Mouse (Mus musculus) brown adipose tissue, adult 24 weeks (tissue): ENCODE data around the gene Thrsp. TPM values are rescaled to one million over a fixed set of nuclear protein-coding genes. Genes with fewer than 3 reads are reported as not detected.

Experiments
- H3K27ac ChIP-seq: fragments of 200-500 bp; replicated peaks from 2 replicates; pipeline ENCODE4 v1.5.1; 2012; ENCODE audit warnings: low read depth, mild to moderate bottlenecking, low read length
- H3K4me1 ChIP-seq: fragments of 200-500 bp; 2 replicates; pipeline ENCODE4 v1.6.1; 2012; ENCODE audit warnings: low read length, mixed read lengths; ENCODE audit not compliant: control insufficient read depth, insufficient read depth, insufficient read length
- H3K4me3 ChIP-seq: fragments of 200-500 bp; 2 replicates; pipeline ENCODE4 v1.5.1; 2012; ENCODE audit warnings: low read depth, mild to moderate bottlenecking, low read length, moderate library complexity; ENCODE audit not compliant: insufficient read depth
- polyA plus RNA-seq: library from polyadenylated mRNA; stranded (reverse); fragments of >200 nt; gene quantifications from 2 replicates; pipeline ENCODE4 v1.2.4, GENCODE M21; 2012; ENCODE audit not compliant: missing spikeins, insufficient read depth, insufficient read length

The Thrsp gene
- polyA plus RNA-seq, 1 experiment, result 5,792 TPM

DNA sequence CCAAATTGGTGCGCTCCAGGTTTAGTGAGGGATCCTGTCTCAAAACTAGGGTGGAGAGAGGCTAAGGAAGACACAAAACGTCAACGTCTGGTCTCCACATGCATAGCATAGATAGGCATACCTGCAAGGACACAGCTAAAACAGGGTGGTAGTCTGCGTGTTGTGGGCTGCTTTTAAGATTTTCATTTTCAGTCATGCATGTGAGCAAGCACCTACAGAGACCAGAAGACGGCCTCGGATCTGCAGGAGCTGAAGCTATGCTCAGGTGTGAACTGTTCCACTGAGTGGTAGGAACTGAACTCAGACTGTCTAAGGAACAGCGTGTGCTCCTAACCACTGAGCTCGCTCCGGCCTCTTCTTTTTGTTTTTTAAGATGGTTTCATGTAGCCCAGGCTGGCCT, 42.4 kb downstream of the Thrsp start:
- H3K4me1 ChIP-seq, result peaks cover 4% of the 10 kb centered on the region
- no peak overlapping the region for H3K27ac ChIP-seq
- H3K4me3 ChIP-seq, result no peak overlapping the region

DNA sequence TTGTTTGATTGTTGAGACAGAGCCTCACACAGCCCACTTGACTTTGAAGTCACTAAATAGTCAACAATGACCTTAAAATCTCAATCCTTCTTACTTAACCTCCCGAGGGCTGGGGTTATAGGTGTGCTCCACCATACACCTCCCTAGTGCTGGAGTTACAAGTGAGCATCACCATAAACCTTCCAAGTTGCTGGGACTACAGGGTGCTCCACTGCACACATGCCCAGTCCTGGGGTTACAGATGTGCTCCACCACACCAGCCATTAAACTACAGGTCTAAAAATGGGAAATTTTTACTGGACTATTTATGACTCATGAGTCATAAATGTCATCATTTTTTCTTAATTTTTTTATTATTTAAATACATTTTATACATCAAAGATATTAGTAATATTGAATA, 51.6 kb downstream of the Thrsp start:
- Histone ChIP-seq H3K27ac (no peak overlapping the region), H3K4me3 (no peak overlapping the region), H3K4me1 (peaks cover 2% of the 10 kb centered on the region)

Other genes starting within 250 kb of the Thrsp start
- 2.3 TPM in 1 of 2 replicates, not detected in the other for gene Usp35, start 85.7 kb downstream of the Thrsp start, polyA plus RNA-seq
- gene Kctd21, start 85.4 kb downstream of the Thrsp start, polyA plus RNA-seq, result 6.3 and 6.8 TPM in 2 replicates
- gene Alg8, start 46.1 kb downstream of the Thrsp start, polyA plus RNA-seq, result 5.0 and 9.6 TPM in 2 replicates
- gene Ndufc2, start 17.7 kb downstream of the Thrsp start, polyA plus RNA-seq, result 931 and 1,246 TPM in 2 replicates
- 0.67 and 2.2 TPM in 2 replicates for gene Kctd14, start 33.6 kb upstream of the Thrsp start, polyA plus RNA-seq
- gene Ints4, start 63.2 kb upstream of the Thrsp start, polyA plus RNA-seq, result 18.9 and 20.0 TPM in 2 replicates
- gene Aamdc, start 161.8 kb upstream of the Thrsp start, polyA plus RNA-seq, result 144 and 173 TPM in 2 replicates
- 9.0 and 9.5 TPM in 2 replicates for gene Rsf1, start 162.2 kb upstream of the Thrsp start, polyA plus RNA-seq